Mouse (Mus musculus) liver, adult 2 months (tissue): ENCODE data around the gene Gpr4.

Experiments used
- CTCF ChIP-seq: fragments of 200-500 bp; IDR thresholded peaks from 2 replicates; pipeline ENCODE4 v1.5.1; 2011; ENCODE audit warnings: low read depth, low read length, control low read depth
- POLR2A ChIP-seq: fragments of 200-500 bp; IDR thresholded peaks from 2 replicates; pipeline ENCODE4 v1.6.1; 2011; ENCODE audit warnings: low read length, control low read depth; ENCODE audit not compliant: insufficient read depth; ENCODE audit errors: extremely low read depth

- TF ChIP-seq CTCF (no peak), POLR2A (no peak)
Measured at GRCm38 (mm10) chr7:19184250-19184649, 28.1 kb upstream of the Gpr4 start.
